Mouse (Mus musculus) myocyte (in vitro differentiated cells): Measurements from ENCODE around the gene Cpne5. TPM values are rescaled to one million over a fixed set of nuclear protein-coding genes. Genes with fewer than 3 reads are reported as not detected.
"Not testable (repeated sequence)": the region's sequence is repeated elsewhere in the genome, so short reads cannot be mapped to it uniquely, and the experiment has no call there.

Experiments
- H3K27me3 ChIP-seq: one replicate; pipeline ENCODE4 v1.6.1; 2011; ENCODE audit not compliant: control insufficient read depth, insufficient read depth, insufficient read length
- H3K36me3 ChIP-seq: one replicate; pipeline ENCODE4 v1.6.1; 2011; ENCODE audit not compliant: control insufficient read depth, insufficient read depth
- H3K4me2 ChIP-seq: one replicate; pipeline ENCODE4 v1.6.1; 2011; ENCODE audit warnings: low read depth, control low read depth
- H3K4me3 ChIP-seq: one replicate; pipeline ENCODE4 v1.5.1; 2011; ENCODE audit warnings: mild to moderate bottlenecking, control low read depth, moderate library complexity
- H3K79me2 ChIP-seq: one replicate; pipeline ENCODE4 v1.6.1; 2011; ENCODE audit not compliant: control insufficient read depth, insufficient read depth
- H3ac ChIP-seq: one replicate; pipeline ENCODE4 v1.6.1; 2011; ENCODE audit not compliant: control insufficient read depth, insufficient read length
- CEBPB ChIP-seq: IDR thresholded peaks from 2 replicates; pipeline ENCODE4 v1.6.1; 2011; ENCODE audit warnings: mild to moderate bottlenecking, moderate library complexity; ENCODE audit not compliant: poor library complexity, insufficient read depth, severe bottlenecking
- E2F4 ChIP-seq: IDR thresholded peaks from one replicate; pipeline ENCODE4 v1.6.1; 2011; ENCODE audit warnings: mild to moderate bottlenecking, control low read depth, moderate library complexity; ENCODE audit not compliant: insufficient read depth
- MAX ChIP-seq: IDR thresholded peaks from one replicate; pipeline ENCODE4 v1.6.1; 2011; ENCODE audit warnings: low read depth, mild to moderate bottlenecking, control low read depth
- MYOD1 ChIP-seq, 3 experiments: IDR thresholded peaks; one replicate each; pipeline ENCODE4 v1.6.1; 2011; ENCODE audit warnings: control low read depth in 2 of 3, low read depth in 2 of 3, mild to moderate bottlenecking in 2 of 3, moderate library complexity in 1 of 3; ENCODE audit not compliant: insufficient read length in 2 of 3, control insufficient read depth in 1 of 3
- MYOG ChIP-seq, 3 experiments: IDR thresholded peaks; one replicate each; pipeline ENCODE4 v1.6.1; 2011; ENCODE audit warnings: control low read depth in 2 of 3, low read depth in 2 of 3, mild to moderate bottlenecking in 2 of 3; ENCODE audit not compliant: insufficient read length in 2 of 3, control insufficient read depth in 1 of 3, insufficient read depth in 1 of 3
- POLR2A ChIP-seq: IDR thresholded peaks from one replicate; pipeline ENCODE4 v1.6.1; 2011; ENCODE audit warnings: low read depth, mild to moderate bottlenecking, control low read depth, moderate library complexity; ENCODE audit not compliant: insufficient read length
- POLR2AphosphoS2 ChIP-seq: IDR thresholded peaks from one replicate; pipeline ENCODE4 v1.6.1; 2011; ENCODE audit warnings: low read depth, control low read depth; ENCODE audit not compliant: insufficient read length
- REST ChIP-seq: IDR thresholded peaks from one replicate; pipeline ENCODE4 v1.6.1; 2011; ENCODE audit warnings: mild to moderate bottlenecking, control low read depth, moderate library complexity; ENCODE audit not compliant: insufficient read depth, insufficient read length
- SRF ChIP-seq: IDR thresholded peaks from one replicate; pipeline ENCODE4 v1.6.1; 2011; ENCODE audit warnings: low read depth; ENCODE audit not compliant: control insufficient read depth, insufficient read length
- TCF12 ChIP-seq: IDR thresholded peaks from one replicate; pipeline ENCODE4 v1.6.1; 2011; ENCODE audit warnings: mild to moderate bottlenecking, control low read depth; ENCODE audit not compliant: poor library complexity, insufficient read depth, severe bottlenecking
- TCF3 ChIP-seq: IDR thresholded peaks from one replicate; pipeline ENCODE4 v1.6.1; 2011; ENCODE audit warnings: low read depth, control low read depth; ENCODE audit not compliant: insufficient read length
- USF1 ChIP-seq: IDR thresholded peaks from one replicate; pipeline ENCODE4 v1.6.1; 2011; ENCODE audit warnings: low read depth, mild to moderate bottlenecking, control low read depth, moderate library complexity
- polyA plus RNA-seq: library from polyadenylated mRNA; unstranded; fragments of >200 nt; fragmentation: generic; extraction: Trizol; gene quantifications from one replicate; pipeline ENCODE4 v1.2.1, GENCODE M21; 2012; ENCODE audit warnings: missing spikeins

The Cpne5 gene
- polyA plus RNA-seq, 1 experiment = 0.56 TPM

DNA sequence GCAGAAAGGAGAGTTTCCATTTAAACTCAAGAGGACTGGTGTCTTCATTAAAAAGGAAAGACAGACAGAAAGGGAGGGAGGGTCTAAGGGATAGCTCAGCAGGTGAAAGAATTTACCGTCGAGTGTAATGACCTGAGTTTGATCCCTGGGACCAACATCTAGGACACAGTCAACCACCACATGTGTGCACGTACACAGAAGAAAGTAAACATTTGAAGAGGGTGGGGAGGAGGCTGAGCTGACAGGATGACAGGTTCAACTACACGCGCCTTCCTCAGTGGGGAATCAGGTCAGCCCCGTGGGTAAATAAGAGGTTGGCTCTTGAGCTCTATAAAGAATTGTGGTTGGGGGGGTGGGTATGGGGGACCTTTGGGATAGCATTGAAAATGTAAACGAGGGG lies 35.2 kb upstream of the Cpne5 start:
- Histone ChIP-seq H3K36me3 (no peaks in the 10 kb centered on the region), H3K4me2 (no peak overlapping the region), H3K79me2 (peaks cover 52% of the 10 kb centered on the region), H3K4me3 (no peak overlapping the region), H3K27me3 (no peaks in the 10 kb centered on the region), H3ac (no peak overlapping the region)
- TF ChIP-seq SRF = no peak

DNA sequence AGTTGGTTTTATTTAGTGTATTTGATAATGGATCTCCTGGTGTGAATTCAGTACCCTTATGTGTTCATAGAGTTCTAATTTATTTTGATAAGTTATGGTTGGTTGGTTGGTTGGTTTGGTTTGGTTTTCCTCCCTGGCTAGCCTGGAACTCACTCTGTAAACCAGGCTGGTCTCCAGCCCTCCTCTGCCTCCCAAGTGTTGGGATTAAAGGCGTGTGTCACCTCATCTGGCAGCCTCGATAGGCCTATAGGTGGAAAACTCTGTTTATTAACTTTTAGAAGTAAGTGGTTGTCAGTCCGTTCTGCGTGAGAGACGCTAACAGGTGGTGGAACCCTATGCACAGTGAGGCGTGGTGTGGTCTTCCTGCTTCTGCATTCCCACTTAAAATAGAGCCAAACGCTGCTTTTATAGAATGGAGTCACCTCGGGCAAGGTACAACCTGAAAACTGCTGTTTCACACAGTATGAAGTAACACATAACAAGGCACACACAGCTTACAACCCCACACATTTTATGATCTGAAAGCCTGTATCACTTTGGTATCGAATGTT lies 32.3 kb upstream of the Cpne5 start:
- Histone ChIP-seq H3K27me3 (no peaks in the 10 kb centered on the region), H3K4me3 (peak overlapping the region; percentile 56), H3ac (no peak overlapping the region), H3K36me3 (no peaks in the 10 kb centered on the region), H3K4me2 (peak overlapping the region; percentile 88), H3K79me2 (peaks cover 47% of the 10 kb centered on the region)
- TF ChIP-seq MYOD1 (IDR thresholded peaks at IDR 0.05; ENCODE audit: control insufficient read depth in 1 of 3, insufficient read length in 2 of 3, low read depth in 2 of 3) (peak in 2 of 3 experiments; percentile 64 to 71), REST (no peak), SRF (no peak)

DNA sequence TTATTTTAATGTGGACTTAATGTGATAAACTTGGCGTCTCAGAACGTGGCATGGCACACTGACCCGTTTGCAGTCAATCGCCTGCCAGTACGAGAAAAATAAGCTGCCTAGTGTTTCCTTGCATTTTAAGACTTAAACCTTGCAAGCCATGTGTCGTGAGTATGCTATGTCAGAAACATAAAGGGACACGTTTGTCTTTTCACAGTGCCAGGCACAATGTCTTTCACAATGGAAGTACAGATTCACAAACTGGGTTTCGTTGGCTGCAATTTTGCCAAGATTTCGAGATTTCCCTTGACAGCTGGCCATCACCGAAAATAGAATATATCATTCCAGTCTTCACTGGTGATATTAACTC lies 31.4 kb upstream of the Cpne5 start:
- Histone ChIP-seq H3ac (peak overlapping the region; percentile 79), H3K36me3 (no peaks in the 10 kb centered on the region)

GRCm38 (mm10) chr17:29268682-29269348 lies 30.8 kb upstream of the Cpne5 start, which contains the start of gene BC004004:
TSS of gene BC004004 (plus strand) at chr17:29268788.
- Histone ChIP-seq H3K36me3 (no peaks in the 10 kb centered on the region), H3K79me2 (peaks cover 40% of the 10 kb centered on the region), H3K4me2 (peak within 1 kb of the TSS; percentile 88), H3ac (peak within 1 kb of the TSS; percentile 79), H3K4me3 (peak within 1 kb of the TSS; percentile 56), H3K27me3 (no peaks in the 10 kb centered on the region)
- peak in 1 of 3 experiments; percentile 18 for TF ChIP-seq MYOG (IDR thresholded peaks at IDR 0.05; ENCODE audit: control insufficient read depth in 1 of 3, insufficient read depth in 1 of 3, insufficient read length in 2 of 3, low read depth in 2 of 3)
- TF ChIP-seq REST = no peak
- TF ChIP-seq POLR2A = peak; percentile 70
- TF ChIP-seq MAX = peak; percentile 24
- TF ChIP-seq POLR2AphosphoS2 = peak; percentile 55
- no peak for TF ChIP-seq SRF
- peak in 1 of 3 experiments; percentile 20 for TF ChIP-seq MYOD1 (IDR thresholded peaks at IDR 0.05; ENCODE audit: control insufficient read depth in 1 of 3, insufficient read length in 2 of 3, low read depth in 2 of 3)

More for the DNA sequence above, 31.4 kb upstream of the Cpne5 start:
- H3K27me3 ChIP-seq = no peaks in the 10 kb centered on the region
- peaks cover 45% of the 10 kb centered on the region for H3K79me2 ChIP-seq
- H3K4me3 ChIP-seq = peak overlapping the region; percentile 56
- H3K4me2 ChIP-seq = peak overlapping the region; percentile 88
- TF ChIP-seq MYOD1 (IDR thresholded peaks at IDR 0.05; ENCODE audit: control insufficient read depth in 1 of 3, insufficient read length in 2 of 3, low read depth in 2 of 3) (no peak), TCF3 (no peak), TCF12 (no peak), POLR2AphosphoS2 (no peak), E2F4 (no peak), CEBPB (no peak), SRF (no peak), MYOG (IDR thresholded peaks at IDR 0.05; ENCODE audit: control insufficient read depth in 1 of 3, insufficient read depth in 1 of 3, insufficient read length in 2 of 3, low read depth in 2 of 3) (no peak), POLR2A (no peak), MAX (no peak), REST (no peak), USF1 (no peak)

DNA sequence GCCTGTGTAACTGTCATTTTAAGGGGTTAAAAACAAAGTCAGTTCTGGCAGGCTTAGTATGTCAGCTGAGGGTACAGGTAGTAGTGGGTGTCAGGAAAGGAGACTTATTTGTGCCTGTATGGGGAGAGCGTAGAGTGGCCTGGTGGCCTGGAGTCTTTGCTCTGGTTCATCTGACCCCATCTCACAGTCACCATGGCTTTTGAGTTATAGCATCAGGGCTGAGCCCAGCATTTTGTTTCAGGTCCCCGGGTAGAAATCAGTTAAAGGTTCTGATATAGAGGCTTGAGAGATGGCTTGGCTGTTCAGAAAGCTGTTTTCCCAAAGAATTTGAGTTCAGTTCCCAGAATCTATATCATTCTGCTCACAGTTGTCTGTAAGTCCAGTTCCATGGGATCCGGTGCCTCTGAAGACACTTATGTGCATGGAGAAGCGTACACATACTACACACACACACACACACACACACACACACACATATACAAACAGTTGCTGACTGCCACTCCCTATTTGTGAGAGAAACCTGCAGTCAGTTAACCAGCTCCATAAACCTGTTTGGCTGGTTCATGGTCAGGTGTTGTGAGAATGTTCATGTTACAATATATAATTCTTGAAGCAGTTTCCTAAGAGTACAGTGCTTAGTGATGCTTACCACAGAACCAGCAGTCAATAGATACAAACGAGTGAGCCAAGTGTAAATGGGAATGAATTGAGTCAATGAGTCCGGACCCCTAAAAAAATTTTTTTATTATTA lies 30.1 kb upstream of the Cpne5 start:
- TF ChIP-seq POLR2AphosphoS2 = no peak
- no peak for TF ChIP-seq MYOD1 (IDR thresholded peaks at IDR 0.05; ENCODE audit: control insufficient read depth in 1 of 3, insufficient read length in 2 of 3, low read depth in 2 of 3)
- TF ChIP-seq USF1 = no peak
- TF ChIP-seq MAX = no peak
- no peak for TF ChIP-seq REST
- no peak for TF ChIP-seq SRF
- no peak for TF ChIP-seq TCF3
- TF ChIP-seq MYOG (IDR thresholded peaks at IDR 0.05; ENCODE audit: control insufficient read depth in 1 of 3, insufficient read depth in 1 of 3, insufficient read length in 2 of 3, low read depth in 2 of 3) = no peak
- TF ChIP-seq TCF12 = no peak
- Histone ChIP-seq H3K4me3 (peak overlapping the region; percentile 56), H3K27me3 (no peaks in the 10 kb centered on the region), H3K36me3 (no peaks in the 10 kb centered on the region), H3K79me2 (peaks cover 43% of the 10 kb centered on the region), H3ac (peak overlapping the region; percentile 79), H3K4me2 (peak overlapping the region; percentile 67)

- not testable (repeated sequence) for H3ac ChIP-seq, H3K4me2 ChIP-seq, H3K4me3 ChIP-seq, H3K36me3 ChIP-seq, H3K27me3 ChIP-seq
- H3K79me2 ChIP-seq = peaks cover 40% of the 10 kb centered on the region
Observed at GRCm38 (mm10) chr17:29267040-29267439, 29.1 kb upstream of the Cpne5 start.
